Mouse (Mus musculus) embryonic facial prominence, embryonic 12.5 days (tissue): ENCODE data around the gene Ip6k2. TPM values are rescaled to one million over a fixed set of nuclear protein-coding genes. Genes with fewer than 3 reads are reported as not detected.

ENCODE experiments used
- ATAC-seq: fragments of 200-750 bp; cut with Nextera tagmentation; 2 replicates; pipeline ENCODE4 v1.8.0; 2017; ENCODE audit not compliant: insufficient number of reproducible peaks, insufficient read depth, low FRiP score, low TSS enrichment
- H3K27ac ChIP-seq: fragments of 300-500 bp; sonication (generic); 2 replicates; pipeline ENCODE4 v1.5.1; 2016; ENCODE audit warnings: mild to moderate bottlenecking
- H3K27me3 ChIP-seq: fragments of 300-500 bp; sonication (generic); 2 replicates; pipeline ENCODE4 v1.6.1; 2016; ENCODE audit warnings: mild to moderate bottlenecking, moderate library complexity
- H3K36me3 ChIP-seq: fragments of 300-500 bp; sonication (generic); 2 replicates; pipeline ENCODE4 v1.6.1; 2016; ENCODE audit warnings: mild to moderate bottlenecking
- H3K4me1 ChIP-seq: fragments of 300-500 bp; sonication (generic); 2 replicates; pipeline ENCODE4 v1.6.1; 2016
- H3K4me2 ChIP-seq: fragments of 300-500 bp; sonication (generic); replicated peaks from 2 replicates; pipeline ENCODE4 v1.6.1; 2016; ENCODE audit warnings: mild to moderate bottlenecking, moderate library complexity
- H3K4me3 ChIP-seq: fragments of 300-500 bp; sonication (generic); 2 replicates; pipeline ENCODE4 v1.5.1; 2016; ENCODE audit warnings: mild to moderate bottlenecking
- H3K9ac ChIP-seq: fragments of 300-500 bp; sonication (generic); 2 replicates; pipeline ENCODE4 v1.6.1; 2016; ENCODE audit warnings: mild to moderate bottlenecking, moderate library complexity
- H3K9me3 ChIP-seq: fragments of 300-500 bp; sonication (generic); 2 replicates; pipeline ENCODE4 v1.6.1; 2016; ENCODE audit warnings: mild to moderate bottlenecking, moderate library complexity
- WGBS: fragments of 180-500 bp; shearing (Covaris S2); methylation state at CpG from one replicate; pipeline ENCODE4 v1.1.7; 2016; 5-methylcytosine and 5-hydroxymethylcytosine counted together
- polyA plus RNA-seq: library from polyadenylated mRNA; unstranded; fragments of >200 nt; fragmentation: Nextera tagmentation; extraction: Ambion mirVana; gene quantifications from 2 replicates; pipeline ENCODE4 v1.2.1, GENCODE M21; 2016

The Ip6k2 gene
- polyA plus RNA-seq, 1 experiment from 2014 or later, result 145 TPM

- WGBS, result 90% methylated on average over 3 of the region's 3 CpGs
- Histone ChIP-seq H3K9me3 (no peaks in the 10 kb centered on the region), H3K36me3 (no peaks in the 10 kb centered on the region), H3K9ac (no peak overlapping the region), H3K27me3 (no peaks in the 10 kb centered on the region), H3K27ac (no peak overlapping the region), H3K4me1 (no peaks in the 10 kb centered on the region), H3K4me3 (no peak overlapping the region), H3K4me2 (no peak overlapping the region)
- no peak for ATAC-seq
Measured at GRCm38 (mm10) chr9:108753976-108754375, 29.6 kb upstream of the Ip6k2 start.

- no peaks in the 10 kb centered on the region for H3K4me1 ChIP-seq
- no peak overlapping the region for H3K4me2 ChIP-seq
- 87% methylated on average over 5 of the region's 5 CpGs for WGBS
- H3K27me3 ChIP-seq, result no peaks in the 10 kb centered on the region
- no peak for ATAC-seq
- H3K27ac ChIP-seq, result no peak overlapping the region
- no peak overlapping the region for H3K9ac ChIP-seq
- H3K36me3 ChIP-seq, result no peaks in the 10 kb centered on the region
- H3K9me3 ChIP-seq, result no peaks in the 10 kb centered on the region
- H3K4me3 ChIP-seq, result no peak overlapping the region
Measured at GRCm38 (mm10) chr9:108754423-108754822, 29.2 kb upstream of the Ip6k2 start.

DNA sequence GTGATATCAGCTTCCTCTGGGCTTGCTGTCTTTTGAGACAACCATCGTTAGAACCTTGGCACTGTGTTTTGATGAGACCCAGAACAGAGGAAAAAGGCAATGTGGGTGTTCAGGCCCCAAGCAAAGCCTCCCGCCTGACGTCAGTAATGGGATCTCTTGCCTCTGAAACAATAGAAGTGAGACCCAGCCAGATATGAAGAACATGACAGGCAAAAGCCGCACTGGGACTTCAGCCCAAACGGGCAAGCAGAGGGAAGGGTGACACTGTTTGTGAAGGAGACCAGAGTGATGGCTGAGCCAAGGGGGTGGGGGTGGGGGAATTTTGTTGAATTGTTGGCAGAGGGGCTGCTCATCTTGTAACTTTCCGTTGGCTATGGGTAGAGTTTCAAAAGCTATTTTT lies 26.2 kb upstream of the Ip6k2 start:
- H3K9ac ChIP-seq, result no peak overlapping the region
- no peak for ATAC-seq
- 68% methylated on average over 6 of the region's 6 CpGs for WGBS
- H3K4me1 ChIP-seq, result no peaks in the 10 kb centered on the region
- no peak overlapping the region for H3K4me3 ChIP-seq
- H3K27ac ChIP-seq, result no peak overlapping the region
- H3K36me3 ChIP-seq, result no peaks in the 10 kb centered on the region
- no peak overlapping the region for H3K4me2 ChIP-seq
- no peaks in the 10 kb centered on the region for H3K9me3 ChIP-seq
- no peaks in the 10 kb centered on the region for H3K27me3 ChIP-seq

GRCm38 (mm10) chr9:108759121-108759520 lies 24.5 kb upstream of the Ip6k2 start:
- WGBS, result 94% methylated on average over 20 of the region's 20 CpGs
- no peak overlapping the region for H3K9ac ChIP-seq
- no peak overlapping the region for H3K4me2 ChIP-seq
- H3K4me3 ChIP-seq, result no peak overlapping the region
- H3K4me1 ChIP-seq, result no peaks in the 10 kb centered on the region
- no peak for ATAC-seq
- H3K9me3 ChIP-seq, result no peaks in the 10 kb centered on the region
- H3K27ac ChIP-seq, result no peak overlapping the region
- no peaks in the 10 kb centered on the region for H3K27me3 ChIP-seq
- no peaks in the 10 kb centered on the region for H3K36me3 ChIP-seq

GRCm38 (mm10) chr9:108759805-108760204 lies 23.8 kb upstream of the Ip6k2 start:
- H3K4me2 ChIP-seq, result no peak overlapping the region
- H3K9me3 ChIP-seq, result no peaks in the 10 kb centered on the region
- H3K27ac ChIP-seq, result no peak overlapping the region
- no peaks in the 10 kb centered on the region for H3K4me1 ChIP-seq
- no peaks in the 10 kb centered on the region for H3K27me3 ChIP-seq
- H3K4me3 ChIP-seq, result no peak overlapping the region
- no peak for ATAC-seq
- WGBS, result 60% methylated on average over 2 of the region's 2 CpGs
- no peak overlapping the region for H3K9ac ChIP-seq
- no peaks in the 10 kb centered on the region for H3K36me3 ChIP-seq

- ATAC-seq, result no peak
- no peak overlapping the region for H3K27ac ChIP-seq
Measured at GRCm38 (mm10) chr9:108761561-108761960, 22.0 kb upstream of the Ip6k2 start.

GRCm38 (mm10) chr9:108764971-108765370 lies 18.6 kb upstream of the Ip6k2 start:
- H3K9ac ChIP-seq, result no peak overlapping the region
- H3K4me2 ChIP-seq, result no peak overlapping the region
- H3K27me3 ChIP-seq, result no peaks in the 10 kb centered on the region
- no peak overlapping the region for H3K4me3 ChIP-seq
- WGBS, result 73% methylated on average over 10 of the region's 10 CpGs
- no peaks in the 10 kb centered on the region for H3K9me3 ChIP-seq
- H3K4me1 ChIP-seq, result no peaks in the 10 kb centered on the region
- ATAC-seq, result no peak
- H3K27ac ChIP-seq, result no peak overlapping the region
- no peaks in the 10 kb centered on the region for H3K36me3 ChIP-seq

More at GRCm38 (mm10) chr9:108761561-108761960, 22.0 kb upstream of the Ip6k2 start:
- Histone ChIP-seq H3K36me3 (no peaks in the 10 kb centered on the region), H3K9me3 (no peaks in the 10 kb centered on the region), H3K4me1 (no peaks in the 10 kb centered on the region), H3K4me2 (no peak overlapping the region), H3K27me3 (no peaks in the 10 kb centered on the region), H3K4me3 (no peak overlapping the region), H3K9ac (no peak overlapping the region; the same call in 1 of the 2 replicates)

DNA sequence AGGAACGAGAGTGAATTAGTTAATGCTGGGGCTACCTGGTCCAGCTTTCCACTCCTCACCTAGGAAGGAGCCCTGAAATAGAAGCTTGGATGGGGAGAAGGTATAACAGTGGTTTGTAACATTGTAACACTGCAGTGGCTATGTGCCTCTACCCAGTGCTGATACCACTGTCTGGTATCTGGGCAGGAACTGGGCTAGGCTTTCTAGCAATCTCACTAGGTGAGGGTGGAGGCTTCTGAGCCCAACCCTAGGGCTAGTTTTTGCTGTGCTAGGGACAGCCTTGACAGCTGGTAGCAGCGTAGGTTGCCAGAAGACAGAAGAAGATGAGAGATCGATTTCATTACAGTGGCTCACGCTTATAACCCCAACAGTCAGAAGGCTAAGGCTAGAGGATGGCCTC lies 7.0 kb upstream of the Ip6k2 start:
- H3K4me2 ChIP-seq, result no peak overlapping the region
- H3K27ac ChIP-seq, result no peak overlapping the region
- H3K9me3 ChIP-seq, result no peaks in the 10 kb centered on the region
- no peak for ATAC-seq
- H3K9ac ChIP-seq, result no peak overlapping the region
- no peak overlapping the region for H3K4me3 ChIP-seq
- no peaks in the 10 kb centered on the region for H3K27me3 ChIP-seq
- WGBS, result 73% methylated on average over 4 of the region's 4 CpGs
- no peaks in the 10 kb centered on the region for H3K4me1 ChIP-seq
- H3K36me3 ChIP-seq, result no peaks in the 10 kb centered on the region

DNA sequence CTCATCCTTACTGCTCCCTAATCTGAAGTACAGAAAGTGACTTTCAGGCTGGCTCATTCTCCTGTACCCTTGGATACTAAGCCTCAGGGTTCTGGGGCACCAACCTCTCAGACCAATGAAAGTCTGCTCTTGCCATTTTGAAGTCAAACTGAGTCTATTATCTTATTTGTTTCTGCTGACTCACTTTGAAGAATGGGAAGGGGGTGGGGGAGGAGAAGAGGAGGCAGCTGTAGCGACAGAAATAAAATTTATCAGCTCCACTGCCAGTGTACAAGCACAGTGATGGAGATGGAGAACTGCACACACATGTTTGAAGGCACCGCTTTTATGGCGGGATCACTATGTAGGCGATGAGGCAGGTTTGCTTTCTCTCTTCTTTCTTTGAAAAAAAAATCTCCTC lies 6.3 kb upstream of the Ip6k2 start:
- Histone ChIP-seq H3K4me1 (peaks cover 5% of the 10 kb centered on the region; the same call in 1 of the 2 replicates), H3K9ac (no peak overlapping the region), H3K4me3 (no peak overlapping the region), H3K27ac (no peak overlapping the region), H3K36me3 (no peaks in the 10 kb centered on the region), H3K9me3 (no peaks in the 10 kb centered on the region), H3K27me3 (no peaks in the 10 kb centered on the region), H3K4me2 (no peak overlapping the region)
- WGBS, result 83% methylated on average over 4 of the region's 4 CpGs
- no peak for ATAC-seq

DNA sequence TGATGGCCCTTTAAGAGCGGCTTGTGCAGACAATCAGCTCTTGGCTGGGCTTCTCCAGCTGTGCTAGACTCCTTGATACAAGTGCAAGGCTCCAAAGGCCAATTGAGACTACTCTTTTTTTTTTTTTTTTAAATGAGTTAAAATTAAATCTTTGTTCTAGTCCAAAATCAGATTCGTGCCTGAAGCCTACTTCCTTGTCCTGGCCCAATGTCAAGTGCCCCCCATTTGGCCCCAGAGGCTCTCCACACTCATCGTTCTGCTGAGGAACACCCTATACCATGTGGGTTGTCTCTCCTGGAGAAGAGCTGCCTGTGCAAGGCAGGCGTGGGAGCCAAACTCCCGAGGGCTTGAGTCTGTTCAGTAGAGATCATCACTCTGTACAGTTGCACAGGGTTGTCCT lies 2.6 kb upstream of the Ip6k2 start:
- Histone ChIP-seq H3K9me3 (no peaks in the 10 kb centered on the region), H3K36me3 (no peaks in the 10 kb centered on the region), H3K4me3 (no peak overlapping the region), H3K27me3 (no peaks in the 10 kb centered on the region), H3K4me1 (peaks cover 23% of the 10 kb centered on the region), H3K4me2 (no peak overlapping the region), H3K27ac (no peak overlapping the region), H3K9ac (no peak overlapping the region)
- 70% methylated on average over 5 of the region's 5 CpGs for WGBS
- no peak for ATAC-seq

- Histone ChIP-seq H3K36me3 (no peaks in the 10 kb centered on the region), H3K4me2 (no peak overlapping the region), H3K9me3 (no peaks in the 10 kb centered on the region), H3K4me1 (peaks cover 30% of the 10 kb centered on the region), H3K27ac (no peak overlapping the region), H3K27me3 (no peaks in the 10 kb centered on the region), H3K4me3 (no peak overlapping the region), H3K9ac (no peak overlapping the region)
- no peak for ATAC-seq
- 64% methylated on average over 4 of the region's 4 CpGs for WGBS
Measured at GRCm38 (mm10) chr9:108781891-108782290, 1.7 kb upstream of the Ip6k2 start.

DNA sequence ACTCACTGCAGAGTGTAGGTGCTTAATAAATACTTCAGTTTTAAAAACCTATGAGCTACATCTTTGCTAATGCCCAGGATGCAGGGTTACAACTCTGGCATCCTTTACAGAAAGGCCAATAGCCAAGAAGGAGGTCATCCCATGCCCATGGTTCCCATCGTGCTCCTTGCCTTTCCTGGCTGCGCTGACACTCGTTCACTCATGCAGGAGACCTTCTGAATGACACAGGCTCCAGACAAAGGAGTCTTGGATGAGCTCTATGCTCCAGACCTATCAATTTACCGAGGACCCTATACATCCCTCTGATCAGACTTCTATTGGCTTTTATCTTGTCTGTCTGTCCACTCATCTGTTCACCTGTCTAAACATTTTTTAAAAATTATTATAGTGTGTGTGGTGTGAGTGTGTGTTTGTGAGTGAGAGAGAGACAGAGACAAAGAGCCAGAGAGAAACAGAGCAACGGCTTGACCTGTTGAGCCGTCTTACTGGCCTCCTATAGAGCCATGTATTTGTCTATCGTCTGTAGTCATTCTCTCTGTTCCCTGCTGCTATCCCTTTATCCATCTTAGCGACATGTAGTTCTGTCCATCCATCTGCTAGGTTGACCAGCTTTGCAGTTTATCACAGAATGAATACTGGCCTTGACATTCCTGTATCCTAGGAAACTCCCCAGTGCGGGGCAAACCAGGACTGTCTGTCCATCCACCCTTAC lies 604 bp upstream of the Ip6k2 start:
- H3K4me2 ChIP-seq, result peak overlapping the region; percentile 55
- peak overlapping the region; percentile 88 for H3K27ac ChIP-seq
- peak overlapping the region; percentile 86 for H3K9ac ChIP-seq
- whole genome bisulfite sequencing, result 25% methylated on average over 9 of the region's 9 CpGs
- no peaks in the 10 kb centered on the region for H3K9me3 ChIP-seq
- no peaks in the 10 kb centered on the region for H3K27me3 ChIP-seq
- H3K4me3 ChIP-seq, result peak overlapping the region; percentile 91
- ATAC-seq, result no peak
- H3K36me3 ChIP-seq, result 0 out of 2 replicates have a peak, but pooled peaks cover 2% of the 10 kb centered on the region
- peaks cover 40% of the 10 kb centered on the region for H3K4me1 ChIP-seq
